Mouse (Mus musculus): ENCODE measurements around the gene Cd300ld2. TPM values are rescaled to one million over a fixed set of nuclear protein-coding genes. Genes with fewer than 3 reads are reported as not detected.
"Not testable (repeated sequence)": the region's sequence is repeated elsewhere in the genome, so short reads cannot be mapped to it uniquely, and the experiment has no call there.

Gene Cd300ld2
- polyA plus RNA-seq, 1 experiment from 2014 or later = not detected

DNA sequence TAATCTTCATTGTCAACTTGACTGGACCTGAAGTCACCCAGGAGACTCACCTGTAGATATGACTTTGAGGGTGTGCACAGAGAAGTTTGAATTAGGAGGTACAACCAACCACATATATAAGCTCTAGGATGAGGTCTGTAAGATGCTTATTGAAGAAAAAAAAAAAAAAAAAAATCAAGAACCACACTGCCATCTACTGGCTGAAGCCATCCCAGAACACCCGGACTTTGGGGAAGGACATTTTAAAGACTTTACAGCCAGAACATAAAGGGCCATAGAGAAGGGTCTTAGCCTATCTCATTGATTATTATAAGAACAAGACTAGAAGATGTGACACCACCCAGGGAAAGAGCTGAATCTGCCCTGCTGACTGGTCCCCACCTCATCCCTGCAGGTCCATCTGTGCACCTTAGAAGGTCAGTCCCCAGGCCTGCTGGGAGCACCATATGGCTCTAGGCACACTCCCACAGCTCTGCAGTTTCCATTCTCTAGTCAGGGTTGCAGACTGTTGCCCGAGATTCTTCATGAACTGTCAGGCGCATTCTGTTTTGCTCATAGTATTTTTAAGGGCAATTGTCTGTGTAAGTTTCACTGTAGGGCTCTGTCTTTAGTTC lies 33.4 kb upstream of the Cd300ld2 start:
- no peak for ATAC-seq
- H3K36me3 ChIP-seq (replicated peaks; ENCODE audit: insufficient read depth, low read length) = no peaks in the 10 kb centered on the region
- no peaks in the 10 kb centered on the region for H3K9me3 ChIP-seq (ENCODE audit: low read length)
- 40% methylated on average over 3 of the region's 3 CpGs for WGBS (ENCODE audit: insufficient replicate concordance)
- no peaks in the 10 kb centered on the region for H3K4me1 ChIP-seq (ENCODE audit: insufficient read depth)
- H3K4me2 ChIP-seq (ENCODE audit: low read depth, low read length) = no peak overlapping the region
- TF ChIP-seq CTCF (IDR thresholded peaks at IDR 0.05; ENCODE audit: low read depth) = peak; percentile 49
- TF ChIP-seq EP300 (IDR thresholded peaks at IDR 0.05; ENCODE audit: low read depth) = no peak
- DNase-seq = no peak
- no peak overlapping the region for H3K27ac ChIP-seq (ENCODE audit: low read depth)
- H3K27me3 ChIP-seq (ENCODE audit: insufficient read depth, low read length) = no peaks in the 10 kb centered on the region
- no peak overlapping the region for H3K9ac ChIP-seq (replicated peaks)
- H3K4me3 ChIP-seq (ENCODE audit: low read depth, low read length) = no peak overlapping the region

GRCm38 (mm10) chr11:115048259-115048658 lies 32.3 kb upstream of the Cd300ld2 start, which contains the start of gene Cd300ld3:
Gene Cd300ld3, minus strand, starts transcription at chr11:115048409.
- no peaks in the 10 kb centered on the region for H3K4me1 ChIP-seq (ENCODE audit: insufficient read depth)
- no peak within 1 kb of the TSS for H3K4me3 ChIP-seq (ENCODE audit: low read depth, low read length)
- no peaks in the 10 kb centered on the region for H3K9me3 ChIP-seq (ENCODE audit: low read length)
- no peak for DNase-seq
- no peak within 1 kb of the TSS for H3K4me2 ChIP-seq (ENCODE audit: low read depth, low read length)
- TF ChIP-seq CTCF (IDR thresholded peaks at IDR 0.05; ENCODE audit: low read depth) (no peak), EP300 (IDR thresholded peaks at IDR 0.05; ENCODE audit: low read depth) (no peak)
- H3K36me3 ChIP-seq (replicated peaks; ENCODE audit: insufficient read depth, low read length) = no peaks in the 10 kb centered on the region
- no peak for ATAC-seq
- no peak within 1 kb of the TSS for H3K9ac ChIP-seq (replicated peaks)
- 48% methylated on average over 2 of the region's 2 CpGs for WGBS (ENCODE audit: insufficient replicate concordance)
- H3K27me3 ChIP-seq (ENCODE audit: insufficient read depth, low read length) = no peaks in the 10 kb centered on the region
- H3K27ac ChIP-seq (ENCODE audit: low read depth) = no peak within 1 kb of the TSS

DNA sequence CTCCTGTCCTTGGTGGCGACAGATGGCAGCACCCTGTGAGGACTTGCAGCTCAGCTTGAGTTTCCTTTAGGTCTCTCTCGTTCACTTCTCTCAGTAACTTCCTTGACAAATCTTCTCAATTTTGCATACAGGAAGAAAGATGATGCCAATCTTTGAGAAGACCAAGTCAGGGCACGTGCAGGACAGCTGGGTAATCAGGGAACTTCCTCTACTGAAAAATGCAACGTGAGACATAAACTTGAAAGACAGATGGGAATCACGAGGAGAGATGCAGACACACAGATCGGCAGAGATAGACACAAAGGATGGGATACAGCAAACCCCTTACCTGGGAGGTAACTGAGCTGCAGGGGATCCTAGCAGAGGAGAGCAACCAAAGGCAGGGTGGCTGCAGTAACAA lies 21.7 kb upstream of the Cd300ld2 start, which contains the start of gene Cd300ld5:
TSS of gene Cd300ld5 (minus strand) at position 101 of the 400 bp plus-strand sequence.
- H3K9me3 ChIP-seq (ENCODE audit: low read length); H3K9ac ChIP-seq (replicated peaks); H3K27ac ChIP-seq (ENCODE audit: low read depth); H3K4me1 ChIP-seq (ENCODE audit: insufficient read depth); H3K36me3 ChIP-seq (replicated peaks; ENCODE audit: insufficient read depth, low read length); DNase-seq; H3K27me3 ChIP-seq (ENCODE audit: insufficient read depth, low read length); ATAC-seq; H3K4me3 ChIP-seq (ENCODE audit: low read depth, low read length); H3K4me2 ChIP-seq (ENCODE audit: low read depth, low read length): not testable (repeated sequence)
- WGBS (ENCODE audit: insufficient replicate concordance) = no CpG with 5 or more reads among the region's 6 CpGs

DNA sequence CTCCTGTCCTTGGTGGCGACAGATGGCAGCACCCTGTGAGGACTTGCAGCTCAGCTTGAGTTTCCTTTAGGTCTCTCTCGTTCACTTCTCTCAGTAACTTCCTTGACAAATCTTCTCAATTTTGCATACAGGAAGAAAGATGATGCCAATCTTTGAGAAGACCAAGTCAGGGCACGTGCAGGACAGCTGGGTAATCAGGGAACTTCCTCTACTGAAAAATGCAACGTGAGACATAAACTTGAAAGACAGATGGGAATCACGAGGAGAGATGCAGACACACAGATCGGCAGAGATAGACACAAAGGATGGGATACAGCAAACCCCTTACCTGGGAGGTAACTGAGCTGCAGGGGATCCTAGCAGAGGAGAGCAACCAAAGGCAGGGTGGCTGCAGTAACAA lies 10.9 kb upstream of the Cd300ld2 start, which contains the start of gene Cd300ld4:
TSS of gene Cd300ld4 (minus strand) at position 101 of the 400 bp plus-strand sequence.
- ATAC-seq; H3K9me3 ChIP-seq (ENCODE audit: low read length): not testable (repeated sequence)

GRCm38 (mm10) chr11:115004070-115004469 lies 11.9 kb downstream of the Cd300ld2 start:
- WGBS (ENCODE audit: insufficient replicate concordance) = 37% methylated on average over 5 of the region's 5 CpGs
- no peak for TF ChIP-seq EP300 (IDR thresholded peaks at IDR 0.05; ENCODE audit: low read depth)
- no peak for TF ChIP-seq CTCF (IDR thresholded peaks at IDR 0.05; ENCODE audit: low read depth)
- H3K27me3 ChIP-seq (ENCODE audit: insufficient read depth, low read length) = no peaks in the 10 kb centered on the region
- H3K36me3 ChIP-seq (replicated peaks; ENCODE audit: insufficient read depth, low read length) = no peaks in the 10 kb centered on the region
- H3K4me3 ChIP-seq (ENCODE audit: low read depth, low read length) = no peak overlapping the region
- no peaks in the 10 kb centered on the region for H3K9me3 ChIP-seq (ENCODE audit: low read length)
- ATAC-seq (peak; percentile 55), DNase-seq (peak; percentile 34)
- peak overlapping the region; percentile 70 for H3K27ac ChIP-seq (ENCODE audit: low read depth)
- no peak overlapping the region for H3K4me2 ChIP-seq (ENCODE audit: low read depth, low read length)
- H3K4me1 ChIP-seq (ENCODE audit: insufficient read depth) = 0 out of 2 replicates have a peak, but pooled peaks cover 5% of the 10 kb centered on the region
- no peak overlapping the region for H3K9ac ChIP-seq (replicated peaks)

More for the DNA sequence above, 10.9 kb upstream of the Cd300ld2 start, which contains the start of gene Cd300ld4:
- DNase-seq; H3K36me3 ChIP-seq (replicated peaks; ENCODE audit: insufficient read depth, low read length); H3K27ac ChIP-seq (ENCODE audit: low read depth); H3K4me1 ChIP-seq (ENCODE audit: insufficient read depth); H3K27me3 ChIP-seq (ENCODE audit: insufficient read depth, low read length); H3K4me2 ChIP-seq (ENCODE audit: low read depth, low read length); H3K9ac ChIP-seq (replicated peaks); H3K4me3 ChIP-seq (ENCODE audit: low read depth, low read length): not testable (repeated sequence)
- no CpG with 5 or more reads among the region's 6 CpGs for WGBS (ENCODE audit: insufficient replicate concordance)

DNA sequence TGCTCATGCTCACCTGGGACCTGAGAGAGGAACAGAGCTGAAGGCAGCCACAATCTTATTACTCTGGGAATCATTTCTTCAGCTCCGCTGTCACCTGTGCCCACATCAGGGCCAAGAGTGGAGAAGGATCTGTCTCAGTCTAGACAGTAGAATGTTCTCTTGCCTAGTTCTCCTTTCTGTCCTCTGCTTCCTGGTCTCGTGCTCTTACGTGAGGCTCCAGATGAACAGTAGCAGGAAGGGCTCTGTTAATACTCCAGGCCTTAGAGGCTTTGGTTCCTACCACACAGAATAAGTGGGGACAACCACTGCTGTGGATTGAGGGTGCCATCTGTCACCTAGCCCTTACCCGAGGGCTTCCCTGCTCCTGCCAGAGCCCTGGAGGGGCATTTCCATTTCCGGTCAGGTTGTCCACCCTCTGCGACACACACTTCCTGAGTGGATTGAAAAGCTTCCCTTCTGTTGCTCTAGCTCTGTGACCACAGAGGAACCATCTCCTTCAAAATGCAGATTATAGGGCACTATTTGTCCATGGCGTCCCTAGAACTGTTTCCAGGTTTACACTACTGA lies 14.4 kb downstream of the Cd300ld2 start, which contains the start of gene Cd300c2:
TSS of gene Cd300c2 (minus strand) at position 407 of the 567 bp plus-strand sequence.
- no peaks in the 10 kb centered on the region for H3K27me3 ChIP-seq (ENCODE audit: insufficient read depth, low read length)
- DNase-seq = no peak

More for the DNA sequence above, 14.4 kb downstream of the Cd300ld2 start, which contains the start of gene Cd300c2:
- no peak within 1 kb of the TSS for H3K4me3 ChIP-seq (ENCODE audit: low read depth, low read length)
- WGBS (ENCODE audit: insufficient replicate concordance) = 44% methylated on average over 7 of the region's 7 CpGs
- TF ChIP-seq EP300 (IDR thresholded peaks at IDR 0.05; ENCODE audit: low read depth) (no peak), CTCF (IDR thresholded peaks at IDR 0.05; ENCODE audit: low read depth) (no peak)
- H3K4me1 ChIP-seq (ENCODE audit: insufficient read depth) = 0 out of 2 replicates have a peak, but pooled peaks cover 5% of the 10 kb centered on the region
- ATAC-seq = no peak
- peak within 1 kb of the TSS; percentile 44; the same call in 1 of the 2 replicates for H3K4me2 ChIP-seq (ENCODE audit: low read depth, low read length)
- peak within 1 kb of the TSS; percentile 64 for H3K27ac ChIP-seq (ENCODE audit: low read depth)
- no peaks in the 10 kb centered on the region for H3K9me3 ChIP-seq (ENCODE audit: low read length)
- H3K36me3 ChIP-seq (replicated peaks; ENCODE audit: insufficient read depth, low read length) = no peaks in the 10 kb centered on the region
- no peak within 1 kb of the TSS for H3K9ac ChIP-seq (replicated peaks)
